Mouse (Mus musculus): ENCODE measurements around the gene Gsap. TPM values are rescaled to one million over a fixed set of nuclear protein-coding genes. Genes with fewer than 3 reads are reported as not detected.

Gene Gsap
- polyA plus RNA-seq, 1 experiment from 2014 or later = 0.41 TPM

Other genes with a start within 250 kb of the Gsap start
- 5.4 and 7.1 TPM in 2 replicates for gene Rsbn1l, start 229.9 kb upstream of the Gsap start, polyA plus RNA-seq (2016; fragmentation: Nextera tagmentation; extraction: Ambion mirVana)
- 18.0 and 18.5 TPM in 2 replicates for gene Ptpn12, start 130.3 kb upstream of the Gsap start, polyA plus RNA-seq (2016; fragmentation: Nextera tagmentation; extraction: Ambion mirVana)
- 34.2 and 35.3 TPM in 2 replicates for gene Fgl2, start 186.4 kb downstream of the Gsap start, polyA plus RNA-seq (2016; fragmentation: Nextera tagmentation; extraction: Ambion mirVana)
- 1.3 and 2.1 TPM in 2 replicates for gene Ccdc146, start 238.4 kb downstream of the Gsap start, polyA plus RNA-seq (2016; fragmentation: Nextera tagmentation; extraction: Ambion mirVana)
- 9.4 and 10.1 TPM in 2 replicates for gene Fam185a, start 238.7 kb downstream of the Gsap start, polyA plus RNA-seq (2016; fragmentation: Nextera tagmentation; extraction: Ambion mirVana)